Mouse (Mus musculus): ENCODE data around the gene Nckap1. TPM values are rescaled to one million over a fixed set of nuclear protein-coding genes. Genes with fewer than 3 reads are reported as not detected.

Nckap1 gene
- 168 and 209 TPM in 2 replicates for polyA plus RNA-seq (2011; ENCODE audit: insufficient read length, low read depth, missing spikeins)

- H3K4me1 ChIP-seq (ENCODE audit: control insufficient read depth, insufficient read depth, low read length), result peaks cover 4% of the 10 kb centered on the region
- TF ChIP-seq POLR2A (IDR thresholded peaks at IDR 0.05; ENCODE audit: low read depth, low read length) (peak; percentile 57), CTCF (IDR thresholded peaks at IDR 0.05; ENCODE audit: borderline replicate concordance, insufficient read depth, low read length) (no peak)
- peak within 1 kb of the TSS; percentile 68 for H3K4me3 ChIP-seq (ENCODE audit: insufficient read depth, low read length)
- peak within 1 kb of the TSS; percentile 95 for H3K27ac ChIP-seq (ENCODE audit: insufficient read depth, low read length)
Measured at GRCm38 (mm10) chr2:80581043-80581711, at the start of gene Nckap1. TSS of gene Nckap1 (minus strand) at chr2:80581380.

- Histone ChIP-seq H3K4me3 (ENCODE audit: insufficient read depth, low read length) (no peak overlapping the region), H3K4me1 (ENCODE audit: control insufficient read depth, insufficient read depth, low read length) (peaks cover 4% of the 10 kb centered on the region; the same call in 1 of the 2 replicates), H3K27ac (ENCODE audit: insufficient read depth, low read length) (no peak overlapping the region)
- no peak for TF ChIP-seq CTCF (IDR thresholded peaks at IDR 0.05; ENCODE audit: borderline replicate concordance, insufficient read depth, low read length)
- TF ChIP-seq POLR2A (IDR thresholded peaks at IDR 0.05; ENCODE audit: low read depth, low read length), result no peak
Measured at GRCm38 (mm10) chr2:80624523-80624922, 43.3 kb upstream of the Nckap1 start.

- Histone ChIP-seq H3K27ac (ENCODE audit: insufficient read depth, low read length) (no peak overlapping the region), H3K4me1 (ENCODE audit: control insufficient read depth, insufficient read depth, low read length) (peaks cover 4% of the 10 kb centered on the region), H3K4me3 (ENCODE audit: insufficient read depth, low read length) (no peak overlapping the region)
- no peak for TF ChIP-seq CTCF (IDR thresholded peaks at IDR 0.05; ENCODE audit: borderline replicate concordance, insufficient read depth, low read length)
- no peak for TF ChIP-seq POLR2A (IDR thresholded peaks at IDR 0.05; ENCODE audit: low read depth, low read length)
Measured at GRCm38 (mm10) chr2:80621921-80622320, 40.7 kb upstream of the Nckap1 start.

- TF ChIP-seq CTCF (IDR thresholded peaks at IDR 0.05; ENCODE audit: borderline replicate concordance, insufficient read depth, low read length) (no peak), POLR2A (IDR thresholded peaks at IDR 0.05; ENCODE audit: low read depth, low read length) (no peak)
- Histone ChIP-seq H3K4me1 (ENCODE audit: control insufficient read depth, insufficient read depth, low read length) (peaks cover 4% of the 10 kb centered on the region), H3K27ac (ENCODE audit: insufficient read depth, low read length) (no peak overlapping the region)
Measured at GRCm38 (mm10) chr2:80618991-80619390, 37.8 kb upstream of the Nckap1 start.

GRCm38 (mm10) chr2:80616854-80617737 lies 35.9 kb upstream of the Nckap1 start, which contains the start of the genes Dusp19 and Nup35:
TSS of gene Dusp19 (plus strand) at chr2:80617045.
TSS of gene Nup35 (plus strand) at chr2:80617236.
- peak within 1 kb of the TSS; percentile 79 for H3K27ac ChIP-seq (ENCODE audit: insufficient read depth, low read length)
- TF ChIP-seq CTCF (IDR thresholded peaks at IDR 0.05; ENCODE audit: borderline replicate concordance, insufficient read depth, low read length) (no peak), POLR2A (IDR thresholded peaks at IDR 0.05; ENCODE audit: low read depth, low read length) (peak; percentile 95)
- H3K4me1 ChIP-seq (ENCODE audit: control insufficient read depth, insufficient read depth, low read length), result no peaks in the 10 kb centered on the region; the same call in 1 of the 2 replicates
- peak within 1 kb of the TSS; percentile 80 for H3K4me3 ChIP-seq (ENCODE audit: insufficient read depth, low read length)

More at GRCm38 (mm10) chr2:80618991-80619390, 37.8 kb upstream of the Nckap1 start:
- no peak overlapping the region for H3K4me3 ChIP-seq (ENCODE audit: insufficient read depth, low read length)

GRCm38 (mm10) chr2:80612796-80613195 lies 31.6 kb upstream of the Nckap1 start:
- H3K27ac ChIP-seq (ENCODE audit: insufficient read depth, low read length), result no peak overlapping the region
- no peak overlapping the region for H3K4me3 ChIP-seq (ENCODE audit: insufficient read depth, low read length)
- TF ChIP-seq POLR2A (IDR thresholded peaks at IDR 0.05; ENCODE audit: low read depth, low read length) (no peak), CTCF (IDR thresholded peaks at IDR 0.05; ENCODE audit: borderline replicate concordance, insufficient read depth, low read length) (no peak)
- H3K4me1 ChIP-seq (ENCODE audit: control insufficient read depth, insufficient read depth, low read length), result no peaks in the 10 kb centered on the region; the same call in 1 of the 2 replicates

GRCm38 (mm10) chr2:80612286-80612685 lies 31.1 kb upstream of the Nckap1 start:
- Histone ChIP-seq H3K4me3 (ENCODE audit: insufficient read depth, low read length) (no peak overlapping the region), H3K27ac (ENCODE audit: insufficient read depth, low read length) (no peak overlapping the region), H3K4me1 (ENCODE audit: control insufficient read depth, insufficient read depth, low read length) (no peaks in the 10 kb centered on the region)
- TF ChIP-seq POLR2A (IDR thresholded peaks at IDR 0.05; ENCODE audit: low read depth, low read length) (no peak), CTCF (IDR thresholded peaks at IDR 0.05; ENCODE audit: borderline replicate concordance, insufficient read depth, low read length) (no peak)

- Histone ChIP-seq H3K27ac (ENCODE audit: insufficient read depth, low read length) (no peak overlapping the region), H3K4me3 (ENCODE audit: insufficient read depth, low read length) (no peak overlapping the region)
- TF ChIP-seq POLR2A (IDR thresholded peaks at IDR 0.05; ENCODE audit: low read depth, low read length), result no peak
- TF ChIP-seq CTCF (IDR thresholded peaks at IDR 0.05; ENCODE audit: borderline replicate concordance, insufficient read depth, low read length), result no peak
Measured at GRCm38 (mm10) chr2:80603771-80604426, 22.7 kb upstream of the Nckap1 start.

GRCm38 (mm10) chr2:80602756-80603155 lies 21.6 kb upstream of the Nckap1 start:
- Histone ChIP-seq H3K4me1 (ENCODE audit: control insufficient read depth, insufficient read depth, low read length) (no peaks in the 10 kb centered on the region), H3K27ac (ENCODE audit: insufficient read depth, low read length) (no peak overlapping the region), H3K4me3 (ENCODE audit: insufficient read depth, low read length) (no peak overlapping the region)
- TF ChIP-seq CTCF (IDR thresholded peaks at IDR 0.05; ENCODE audit: borderline replicate concordance, insufficient read depth, low read length), result no peak
- TF ChIP-seq POLR2A (IDR thresholded peaks at IDR 0.05; ENCODE audit: low read depth, low read length), result no peak

More at GRCm38 (mm10) chr2:80603771-80604426, 22.7 kb upstream of the Nckap1 start:
- no peaks in the 10 kb centered on the region for H3K4me1 ChIP-seq (ENCODE audit: control insufficient read depth, insufficient read depth, low read length)
